Mouse (Mus musculus) midbrain, embryonic 15.5 days (tissue): Measurements from ENCODE around the gene Vps18. TPM values are rescaled to one million over a fixed set of nuclear protein-coding genes. Genes with fewer than 3 reads are reported as not detected.
A peak's percentile ranks its signal among the peaks of the same experiment; 100 is the strongest.

ENCODE experiments used
- ATAC-seq: fragments of 200-750 bp; cut with Nextera tagmentation; replicated peaks from 2 replicates; pipeline ENCODE4 v1.8.0; 2017; ENCODE audit warnings: moderate TSS enrichment
- H3K27ac ChIP-seq: fragments of 300-500 bp; sonication (generic); 2 replicates; pipeline ENCODE4 v1.5.1; 2015; ENCODE audit warnings: mild to moderate bottlenecking, inconsistent platforms
- H3K27me3 ChIP-seq: fragments of 300-500 bp; sonication (generic); replicated peaks from 2 replicates; pipeline ENCODE4 v1.6.1; 2015; ENCODE audit warnings: inconsistent platforms
- H3K36me3 ChIP-seq: fragments of 300-500 bp; sonication (generic); replicated peaks from 2 replicates; pipeline ENCODE4 v1.6.1; 2015; ENCODE audit warnings: inconsistent platforms
- H3K4me1 ChIP-seq: fragments of 300-500 bp; sonication (generic); 2 replicates; pipeline ENCODE4 v1.6.1; 2015; ENCODE audit warnings: inconsistent platforms
- H3K4me2 ChIP-seq: fragments of 300-500 bp; sonication (generic); 2 replicates; pipeline ENCODE4 v1.6.1; 2015; ENCODE audit warnings: inconsistent platforms, mild to moderate bottlenecking, moderate library complexity
- H3K4me3 ChIP-seq: fragments of 300-500 bp; sonication (generic); 2 replicates; pipeline ENCODE4 v1.5.1; 2015; ENCODE audit warnings: mild to moderate bottlenecking, inconsistent platforms
- H3K9ac ChIP-seq: fragments of 300-500 bp; sonication (generic); 2 replicates; pipeline ENCODE4 v1.6.1; 2015; ENCODE audit warnings: mild to moderate bottlenecking, inconsistent platforms
- H3K9me3 ChIP-seq: fragments of 300-500 bp; sonication (generic); 2 replicates; pipeline ENCODE4 v1.6.1; 2016; ENCODE audit warnings: inconsistent platforms
- WGBS: fragments of 180-500 bp; shearing (Covaris S2); methylation state at CpG from one replicate; pipeline ENCODE4 v1.1.7; 2015; ENCODE audit warnings: mixed read lengths; 5-methylcytosine and 5-hydroxymethylcytosine counted together
- polyA plus RNA-seq: library from polyadenylated mRNA; unstranded; fragments of >200 nt; fragmentation: Nextera tagmentation; extraction: Ambion mirVana; gene quantifications from 2 replicates; pipeline ENCODE4 v1.2.1, GENCODE M21; 2015

The Vps18 gene
- 31.7 and 32.3 TPM in 2 replicates for polyA plus RNA-seq

DNA sequence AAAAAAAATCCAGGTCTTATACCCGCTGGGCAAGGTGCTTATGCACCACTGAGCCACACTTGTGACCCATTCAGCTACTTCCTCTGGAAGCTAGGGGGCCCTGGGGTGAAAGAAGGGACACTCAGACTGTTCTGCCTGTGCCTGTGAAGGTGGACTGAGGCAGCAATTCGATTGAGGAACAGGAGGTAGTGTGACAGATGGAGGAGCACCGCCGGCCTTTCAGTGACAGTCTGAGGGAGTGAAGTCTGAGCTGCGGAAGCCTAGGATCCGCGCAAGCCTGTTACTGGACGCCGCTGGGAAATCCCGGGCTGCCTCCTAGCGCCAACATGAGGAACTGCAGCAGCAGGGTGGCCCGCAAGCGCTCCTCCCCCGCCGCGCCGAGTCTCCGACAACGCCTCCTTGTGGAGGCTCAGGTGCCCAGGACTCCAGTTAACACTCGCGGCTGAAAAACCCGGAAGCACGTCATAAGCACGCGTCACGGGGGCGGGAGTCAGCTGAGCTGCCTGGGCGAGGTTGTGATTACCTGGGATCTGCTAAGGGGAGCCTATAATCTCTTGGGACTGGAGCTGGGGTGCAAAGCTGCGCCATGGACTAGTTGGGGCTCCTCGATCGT, at the start of gene Vps18:
Gene Vps18, plus strand, starts transcription at position 471 of the 613 bp plus-strand sequence.
- peak within 1 kb of the TSS; percentile 69 for H3K9ac ChIP-seq
- H3K27ac ChIP-seq, result peak within 1 kb of the TSS; percentile 68
- peak; percentile 97 for ATAC-seq
- no peaks in the 10 kb centered on the region for H3K9me3 ChIP-seq
- under 1% methylated on average over 31 of the region's 31 CpGs for WGBS
- H3K36me3 ChIP-seq, result peaks cover 14% of the 10 kb centered on the region; the same call in 1 of the 2 replicates
- no peaks in the 10 kb centered on the region for H3K27me3 ChIP-seq
- peak within 1 kb of the TSS; percentile 92 for H3K4me2 ChIP-seq
- H3K4me3 ChIP-seq, result peak within 1 kb of the TSS; percentile 70
- H3K4me1 ChIP-seq, result peaks cover 22% of the 10 kb centered on the region

DNA sequence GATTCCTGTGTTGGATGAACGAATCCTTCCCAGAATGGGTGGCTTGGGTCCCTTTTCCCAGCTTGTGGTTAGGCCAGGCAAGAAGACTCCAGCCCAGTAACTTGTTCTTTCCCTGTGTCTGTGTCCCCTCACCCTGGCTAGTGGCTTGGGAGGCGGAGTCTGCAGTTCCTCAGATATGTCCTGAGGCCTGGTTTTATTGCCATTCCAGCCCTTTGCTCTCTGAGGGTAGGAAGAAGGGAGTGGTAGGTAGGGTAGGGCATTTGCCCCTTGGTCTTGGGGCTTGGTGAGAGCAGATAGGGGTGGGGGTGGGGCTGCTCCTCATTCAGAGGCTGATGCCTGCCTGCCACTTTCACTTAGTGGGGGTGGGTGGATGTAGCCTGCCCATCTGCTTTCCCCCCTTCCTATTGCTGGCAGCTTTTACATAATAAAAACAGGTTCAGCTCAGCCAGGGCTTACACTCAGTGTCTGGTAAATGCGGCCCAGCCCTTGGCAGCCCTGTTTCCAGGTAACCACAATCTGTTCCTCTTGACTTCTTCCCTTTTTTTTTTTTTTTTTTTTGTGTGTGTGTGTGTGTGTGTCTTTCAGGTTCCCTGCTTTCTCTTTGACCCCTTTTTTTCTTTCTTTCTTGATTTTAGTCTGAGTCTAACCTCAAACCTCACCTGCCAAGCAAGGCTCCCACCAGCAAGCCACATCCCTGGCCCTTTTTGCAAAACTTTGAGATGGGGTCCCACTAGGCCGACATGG, 48.3 kb upstream of the Vps18 start:
- Histone ChIP-seq H3K36me3 (no peaks in the 10 kb centered on the region), H3K27ac (no peak overlapping the region), H3K9me3 (no peaks in the 10 kb centered on the region), H3K4me1 (peaks cover 14% of the 10 kb centered on the region), H3K9ac (no peak overlapping the region), H3K4me2 (no peak overlapping the region), H3K27me3 (peaks cover 47% of the 10 kb centered on the region), H3K4me3 (no peak overlapping the region)
- ATAC-seq, result no peak
- 67% methylated on average over 4 of the region's 4 CpGs for WGBS

DNA sequence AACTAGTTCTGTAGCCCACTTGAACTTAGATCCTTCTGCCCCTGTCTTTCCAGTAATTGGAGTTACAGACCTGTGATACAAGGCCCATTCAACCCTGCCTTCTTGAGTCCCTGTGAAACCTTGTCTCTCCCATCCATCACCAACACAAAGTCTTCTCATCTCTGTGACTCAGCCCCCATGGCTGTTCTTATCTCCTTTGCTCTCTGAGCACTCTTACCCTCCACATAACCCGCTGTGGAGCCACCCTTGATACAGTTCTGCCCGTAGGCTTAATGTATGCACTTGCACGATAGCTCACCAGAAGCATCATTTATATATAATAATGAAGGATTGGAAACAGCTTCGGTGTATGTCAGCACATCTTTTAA, 47.7 kb upstream of the Vps18 start:
- Histone ChIP-seq H3K4me1 (peaks cover 14% of the 10 kb centered on the region), H3K27ac (no peak overlapping the region), H3K27me3 (peaks cover 41% of the 10 kb centered on the region), H3K9ac (no peak overlapping the region), H3K9me3 (no peaks in the 10 kb centered on the region), H3K36me3 (no peaks in the 10 kb centered on the region), H3K4me2 (no peak overlapping the region), H3K4me3 (no peak overlapping the region)
- 83% methylated on average over 4 of the region's 4 CpGs for WGBS
- ATAC-seq, result no peak

DNA sequence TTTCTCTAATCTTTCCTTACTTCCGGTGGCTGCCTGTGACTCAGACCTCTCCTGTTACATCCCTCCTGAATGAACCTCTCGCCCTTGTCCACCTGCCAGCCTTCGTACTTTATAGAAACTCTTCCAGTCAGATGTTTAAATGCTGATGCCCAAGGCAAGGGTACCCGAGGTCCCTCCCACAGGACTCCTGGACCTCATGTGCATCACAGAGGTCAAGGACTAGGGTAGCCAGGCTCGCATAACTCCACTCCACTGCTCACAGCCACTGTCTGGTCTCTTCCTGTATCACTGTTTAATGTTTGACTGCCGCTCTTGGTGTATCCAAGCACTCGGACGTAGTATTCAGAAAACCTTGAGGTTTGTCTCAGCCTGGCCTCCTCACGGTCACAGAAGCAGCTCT, 46.0 kb upstream of the Vps18 start:
- Histone ChIP-seq H3K4me1 (peaks cover 5% of the 10 kb centered on the region), H3K4me2 (no peak overlapping the region), H3K27ac (no peak overlapping the region), H3K27me3 (peaks cover 24% of the 10 kb centered on the region), H3K36me3 (no peaks in the 10 kb centered on the region), H3K9ac (no peak overlapping the region), H3K4me3 (no peak overlapping the region), H3K9me3 (no peaks in the 10 kb centered on the region)
- ATAC-seq, result no peak
- 85% methylated on average over 9 of the region's 9 CpGs for WGBS

DNA sequence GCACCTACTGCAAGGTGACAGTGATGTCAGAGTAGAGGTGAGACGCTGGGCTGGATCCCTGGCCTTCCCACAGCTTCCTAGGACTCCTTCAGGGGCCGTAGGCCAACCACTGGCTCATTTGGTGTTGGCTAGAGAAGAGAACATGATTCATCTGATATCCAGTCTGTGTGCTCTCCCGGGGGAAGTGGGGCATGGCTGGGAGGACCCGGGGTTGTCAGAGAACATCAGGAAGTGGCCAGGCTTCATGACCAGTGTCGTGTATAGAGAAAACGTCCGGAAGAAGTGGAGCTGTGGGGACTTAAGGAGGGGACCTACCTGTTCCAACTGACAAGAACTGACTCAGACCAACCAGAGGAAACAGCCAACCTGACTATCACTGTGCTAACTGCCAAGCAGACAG, 43.3 kb upstream of the Vps18 start:
- 88% methylated on average over 7 of the region's 7 CpGs for WGBS
- H3K36me3 ChIP-seq, result no peaks in the 10 kb centered on the region
- no peak overlapping the region for H3K27ac ChIP-seq
- no peaks in the 10 kb centered on the region for H3K4me1 ChIP-seq
- ATAC-seq, result no peak
- no peak overlapping the region for H3K9ac ChIP-seq
- H3K4me3 ChIP-seq, result no peak overlapping the region
- no peaks in the 10 kb centered on the region for H3K9me3 ChIP-seq
- no peaks in the 10 kb centered on the region; the same call in 1 of the 2 replicates for H3K27me3 ChIP-seq
- no peak overlapping the region for H3K4me2 ChIP-seq

DNA sequence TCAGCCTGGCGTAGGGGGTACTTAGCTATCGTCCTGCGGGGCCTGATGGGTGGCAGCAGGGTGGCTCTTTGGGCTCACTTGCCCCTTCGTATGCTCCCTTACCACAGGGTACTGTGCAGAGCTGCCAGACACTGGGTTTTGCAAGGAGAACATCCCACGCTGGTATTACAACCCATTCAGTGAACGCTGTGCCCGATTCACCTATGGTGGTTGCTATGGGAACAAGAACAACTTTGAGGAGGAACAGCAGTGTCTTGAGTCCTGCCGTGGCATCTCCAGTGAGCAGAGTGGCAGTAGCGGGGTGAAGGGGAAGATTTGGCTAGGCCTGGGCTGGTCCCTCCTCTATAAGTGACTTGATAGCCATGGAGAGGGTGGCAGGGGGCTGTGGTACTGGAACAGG, 40.6 kb upstream of the Vps18 start:
- WGBS, result 75% methylated on average over 9 of the region's 9 CpGs
- H3K4me2 ChIP-seq, result no peak overlapping the region
- no peak for ATAC-seq
- no peak overlapping the region for H3K27ac ChIP-seq
- no peak overlapping the region for H3K4me3 ChIP-seq
- H3K9me3 ChIP-seq, result no peaks in the 10 kb centered on the region
- H3K9ac ChIP-seq, result no peak overlapping the region
- H3K27me3 ChIP-seq, result 0 out of 2 replicates have a peak, but pooled peaks cover 4% of the 10 kb centered on the region
- H3K4me1 ChIP-seq, result no peaks in the 10 kb centered on the region
- H3K36me3 ChIP-seq, result no peaks in the 10 kb centered on the region

DNA sequence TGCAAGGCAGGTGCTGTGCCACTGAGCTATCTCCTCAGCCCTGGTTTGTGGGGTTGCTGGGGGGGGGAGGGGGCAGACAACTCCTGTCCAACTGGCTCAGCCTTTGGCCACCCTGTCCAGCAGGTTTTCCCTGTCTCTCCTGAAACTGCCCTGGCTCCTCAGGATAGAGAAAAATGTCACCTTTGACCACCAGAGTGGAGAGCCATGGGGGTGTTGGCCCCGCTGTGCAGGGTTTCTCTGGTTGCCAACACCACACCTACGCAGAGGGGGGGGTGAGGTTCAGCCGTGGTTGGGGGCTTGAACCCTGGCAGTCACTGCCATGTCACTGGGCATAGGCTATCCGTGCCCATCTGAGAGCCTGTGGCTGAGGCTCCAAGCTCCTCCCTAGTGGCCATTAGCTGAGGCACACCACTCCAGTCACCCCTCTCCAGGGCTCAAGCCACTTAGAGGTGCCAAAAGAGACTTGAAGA, 38.9 kb upstream of the Vps18 start:
- WGBS, result 87% methylated on average over 4 of the region's 4 CpGs
- no peak overlapping the region for H3K4me2 ChIP-seq
- no peaks in the 10 kb centered on the region for H3K36me3 ChIP-seq
- H3K9ac ChIP-seq, result no peak overlapping the region
- 0 out of 2 replicates have a peak, but pooled peaks cover 7% of the 10 kb centered on the region for H3K27me3 ChIP-seq
- no peak overlapping the region for H3K4me3 ChIP-seq
- 0 out of 2 replicates have a peak, but pooled peaks have one; percentile 17 for ATAC-seq
- no peaks in the 10 kb centered on the region for H3K4me1 ChIP-seq
- no peaks in the 10 kb centered on the region for H3K9me3 ChIP-seq
- H3K27ac ChIP-seq, result no peak overlapping the region

DNA sequence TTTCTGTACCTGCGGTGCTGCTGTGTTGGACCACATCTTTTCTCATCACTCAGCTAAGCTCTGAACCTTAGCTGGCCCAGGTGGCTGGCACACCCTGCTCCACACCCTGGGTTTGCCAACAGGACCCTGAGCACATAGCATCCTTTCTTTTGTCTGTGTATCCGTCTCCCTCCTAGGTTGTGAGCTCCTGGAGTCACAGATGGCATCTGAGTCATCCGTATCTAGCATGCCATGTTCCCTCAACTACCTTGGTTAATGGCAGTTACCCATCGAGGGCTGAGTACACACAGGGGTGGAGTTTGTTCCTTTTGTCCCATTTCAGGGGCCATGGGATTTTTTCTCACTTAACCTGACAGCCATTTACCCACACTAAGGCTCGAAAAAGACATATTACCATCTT, 38.2 kb upstream of the Vps18 start:
- Histone ChIP-seq H3K9ac (no peak overlapping the region), H3K36me3 (no peaks in the 10 kb centered on the region), H3K4me1 (no peaks in the 10 kb centered on the region), H3K27me3 (0 out of 2 replicates have a peak, but pooled peaks cover 7% of the 10 kb centered on the region), H3K4me3 (no peak overlapping the region), H3K27ac (no peak overlapping the region), H3K4me2 (no peak overlapping the region), H3K9me3 (no peaks in the 10 kb centered on the region)
- WGBS, result 66% methylated on average over 5 of the region's 5 CpGs
- ATAC-seq, result no peak

DNA sequence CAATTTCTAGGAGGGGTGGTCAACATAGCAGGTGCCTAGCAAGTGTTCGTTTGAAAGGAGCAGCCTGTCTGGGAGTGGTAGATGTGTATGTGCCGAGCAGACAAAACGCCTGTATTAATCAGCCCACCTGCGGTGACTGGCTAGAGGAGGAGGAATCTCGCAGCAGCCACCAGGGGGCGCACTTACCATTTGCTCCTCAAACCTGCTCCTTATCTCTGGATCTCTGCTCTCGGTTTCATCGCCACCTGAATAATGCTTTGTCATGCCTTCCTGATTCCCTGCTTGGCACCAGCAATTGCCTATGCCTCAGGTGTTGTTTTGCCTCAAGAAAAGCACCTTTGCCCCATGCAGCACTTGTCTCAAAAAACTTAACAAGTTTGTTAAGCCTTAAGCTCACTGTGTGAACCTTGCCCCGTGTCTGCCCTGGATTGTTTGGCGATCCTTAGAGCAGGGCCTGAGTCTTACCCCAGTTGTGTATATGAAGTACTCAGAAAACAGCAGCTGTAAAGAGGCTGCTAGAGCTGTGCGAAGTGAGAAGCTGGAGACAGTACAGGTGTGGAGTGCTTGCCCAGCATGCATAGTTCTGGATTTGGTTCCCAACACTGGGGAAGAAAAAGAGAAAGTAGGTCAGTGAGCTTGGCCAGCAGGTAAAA, 37.6 kb upstream of the Vps18 start:
- WGBS, result 17% methylated on average over 11 of the region's 11 CpGs

DNA sequence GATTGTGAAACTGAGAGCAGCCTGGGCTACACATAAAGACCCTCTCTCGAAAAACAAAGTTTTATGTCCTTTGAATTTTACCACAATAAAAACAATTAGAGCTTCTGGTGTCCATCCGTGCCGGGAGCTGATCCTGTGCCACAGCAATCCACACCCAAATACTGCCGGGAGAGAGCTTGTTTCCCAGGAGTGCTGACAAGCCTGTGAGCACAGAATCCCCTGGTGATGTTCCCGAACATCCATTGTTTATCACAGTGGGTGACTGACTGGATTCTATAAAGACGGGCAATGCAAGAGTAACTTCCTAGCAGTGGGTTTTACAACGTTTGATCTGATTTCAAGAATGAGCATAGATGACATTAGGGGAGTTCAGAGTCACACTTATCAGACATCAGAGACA, 33.6 kb upstream of the Vps18 start:
- Histone ChIP-seq H3K9ac (no peak overlapping the region), H3K27me3 (0 out of 2 replicates have a peak, but pooled peaks cover 7% of the 10 kb centered on the region), H3K4me2 (no peak overlapping the region), H3K27ac (no peak overlapping the region), H3K4me3 (no peak overlapping the region), H3K9me3 (no peaks in the 10 kb centered on the region), H3K4me1 (no peaks in the 10 kb centered on the region), H3K36me3 (no peaks in the 10 kb centered on the region)
- ATAC-seq, result no peak
- 6% methylated on average over 7 of the region's 7 CpGs for WGBS

More for the DNA sequence above, 37.6 kb upstream of the Vps18 start:
- Histone ChIP-seq H3K27ac (no peak overlapping the region), H3K4me3 (no peak overlapping the region), H3K4me1 (no peaks in the 10 kb centered on the region), H3K36me3 (no peaks in the 10 kb centered on the region), H3K9me3 (no peaks in the 10 kb centered on the region), H3K4me2 (no peak overlapping the region), H3K9ac (no peak overlapping the region), H3K27me3 (0 out of 2 replicates have a peak, but pooled peaks cover 7% of the 10 kb centered on the region)
- ATAC-seq, result peak; percentile 45; the same call in 1 of the 2 replicates

DNA sequence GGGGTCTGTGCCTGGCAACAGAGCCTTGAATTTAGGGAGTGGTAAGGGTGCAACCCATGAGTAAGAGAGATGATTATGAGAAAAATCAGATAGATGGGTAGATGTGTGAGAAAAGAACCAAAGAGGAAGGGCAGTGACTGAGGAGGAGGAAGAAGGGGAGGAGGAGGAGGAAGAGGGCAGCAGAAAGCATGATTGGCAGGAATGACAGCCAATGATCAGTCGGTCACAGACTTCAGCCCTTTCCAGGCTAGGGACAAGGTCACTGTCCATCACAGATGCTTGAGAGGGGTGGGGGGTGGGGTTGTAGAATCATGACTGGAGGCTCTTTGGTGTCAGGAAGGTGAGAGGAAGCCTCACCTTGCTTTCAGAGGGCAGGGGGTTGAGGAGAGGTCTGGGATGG, 28.0 kb upstream of the Vps18 start:
- Histone ChIP-seq H3K9me3 (no peaks in the 10 kb centered on the region), H3K4me3 (no peak overlapping the region), H3K4me2 (no peak overlapping the region), H3K9ac (no peak overlapping the region), H3K27me3 (no peaks in the 10 kb centered on the region), H3K4me1 (no peaks in the 10 kb centered on the region; the same call in 1 of the 2 replicates), H3K27ac (no peak overlapping the region), H3K36me3 (no peaks in the 10 kb centered on the region)
- WGBS, result 86% methylated on average over 1 of the region's 1 CpGs
- no peak for ATAC-seq

DNA sequence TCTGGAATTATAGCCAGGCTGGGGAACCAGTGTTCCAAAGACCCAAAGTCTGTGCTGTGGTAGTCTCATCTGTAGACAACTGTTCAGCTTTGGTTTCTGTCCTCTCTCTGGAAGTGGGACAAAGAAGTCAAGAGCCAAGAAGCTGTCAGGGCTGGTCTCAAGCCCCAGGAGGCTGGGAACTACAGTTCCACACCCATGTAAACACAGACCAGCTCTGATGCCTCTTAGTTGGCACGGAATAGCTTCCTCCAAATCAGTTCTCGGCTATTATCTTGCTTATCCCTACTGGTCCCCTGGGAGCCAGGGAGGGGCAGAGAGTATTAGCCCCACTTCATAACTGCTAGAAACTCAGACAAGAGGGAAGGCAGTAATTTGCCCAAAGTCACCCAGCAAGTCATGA, 27.2 kb upstream of the Vps18 start:
- no peak overlapping the region for H3K4me2 ChIP-seq
- H3K4me3 ChIP-seq, result no peak overlapping the region
- 38% methylated on average over 2 of the region's 2 CpGs for WGBS
- H3K27me3 ChIP-seq, result no peaks in the 10 kb centered on the region
- no peaks in the 10 kb centered on the region for H3K9me3 ChIP-seq
- H3K27ac ChIP-seq, result no peak overlapping the region
- H3K36me3 ChIP-seq, result no peaks in the 10 kb centered on the region
- no peak for ATAC-seq
- no peaks in the 10 kb centered on the region; the same call in 1 of the 2 replicates for H3K4me1 ChIP-seq
- no peak overlapping the region for H3K9ac ChIP-seq
